Mouse (Mus musculus): ENCODE data around the gene Actrt2. TPM values are rescaled to one million over a fixed set of nuclear protein-coding genes. Genes with fewer than 3 reads are reported as not detected.

The Actrt2 gene
- total RNA-seq, 2 experiments from 2014 or later = not detected

Other genes starting within 250 kb of the Actrt2 start
- 10 to 100 TPM; 10.3 to 17.3 TPM for gene Prdm16, start 31.0 kb downstream of the Actrt2 start, total RNA-seq (2021)
- under 1 TPM; 0.31 to 0.62 TPM for gene Ttc34, start 169.6 kb upstream of the Actrt2 start, total RNA-seq (2021)
- gene Mmel1, start 201.7 kb upstream of the Actrt2 start, total RNA-seq (2021) = under 1 TPM; 0.65 to 0.76 TPM
- gene Fam213b, start 231.3 kb upstream of the Actrt2 start, total RNA-seq (2021) = 10 to 100 TPM; 35.7 to 41.1 TPM

Data from adrenal gland, postnatal 4 days (tissue).